Mouse (Mus musculus) erythroid progenitor cell, adult 5-6 weeks (primary cell): ENCODE results near the gene Gm7951. TPM values are rescaled to one million over a fixed set of nuclear protein-coding genes. Genes with fewer than 3 reads are reported as not detected.
"Not testable (repeated sequence)": the region's sequence is repeated elsewhere in the genome, so short reads cannot be mapped to it uniquely, and the experiment has no call there.

Source experiments
- ATAC-seq: replicated peaks from 2 replicates; pipeline ENCODE4 v1.8.0; 2016; ENCODE audit warnings: moderate number of reproducible peaks, mild to moderate bottlenecking, moderate TSS enrichment, inconsistent platforms; ENCODE audit not compliant: poor library complexity, low FRiP score, severe bottlenecking
- total RNA-seq, 2 experiments: library from RNA; stranded (forward) in 1 of 2; stranded (reverse) in 1 of 2; fragments of 150-400 nt in 1 of 2; fragments of 186-747, 209-891 nt in 1 of 2; gene quantifications; 2 replicates each; pipeline versions ENCODE4 v1.2.3 to v1.2.4; 2015 to 2017; ENCODE audit warnings: low replicate concordance in 2 of 2

The Gm7951 gene
- total RNA-seq (2015; ENCODE audit: low replicate concordance) (not detected in 2 replicates), total RNA-seq (2017; ENCODE audit: low replicate concordance) (not detected in 2 replicates)

- not testable (repeated sequence) for ATAC-seq
Observed at GRCm38 (mm10) chr14:42117269-42117668, at the start of gene Gm7951. Gm7951 (minus strand) TSS chr14:42117369.

- ATAC-seq = not testable (repeated sequence)
Observed at GRCm38 (mm10) chr14:42162522-42162921, 45.4 kb upstream of the Gm7951 start, which contains the start of gene Gm17027. Gm17027 (minus strand) TSS chr14:42162622.

GRCm38 (mm10) chr14:42134571-42134970 is 17.4 kb upstream of the Gm7951 start:
- not testable (repeated sequence) for ATAC-seq

- not testable (repeated sequence) for ATAC-seq
Observed at GRCm38 (mm10) chr14:42133806-42134205, 16.6 kb upstream of the Gm7951 start.

Other genes starting within 250 kb of the Gm7951 start
- not detected in 2 replicates for gene Gm7980, start 210.1 kb downstream of the Gm7951 start, total RNA-seq (2015; ENCODE audit: low replicate concordance)
- not detected in 2 replicates for gene Gm7980, start 210.1 kb downstream of the Gm7951 start, total RNA-seq (2017; ENCODE audit: low replicate concordance)
- not detected in 2 replicates for gene 1700049E17Rik1, start 192.4 kb downstream of the Gm7951 start, total RNA-seq (2015; ENCODE audit: low replicate concordance)
- gene 1700049E17Rik1, start 192.4 kb downstream of the Gm7951 start, total RNA-seq (2017; ENCODE audit: low replicate concordance) = not detected in 2 replicates
- not detected in 2 replicates for gene 1700024B05Rik, start 173.4 kb downstream of the Gm7951 start, total RNA-seq (2015; ENCODE audit: low replicate concordance)
- not detected in 2 replicates for gene 1700024B05Rik, start 173.4 kb downstream of the Gm7951 start, total RNA-seq (2017; ENCODE audit: low replicate concordance)
- gene Gm6401, start 149.4 kb downstream of the Gm7951 start, total RNA-seq (2015; ENCODE audit: low replicate concordance) = not detected in 2 replicates
- not detected in 2 replicates for gene Gm6401, start 149.4 kb downstream of the Gm7951 start, total RNA-seq (2017; ENCODE audit: low replicate concordance)
- gene Gm3543, start 134.0 kb downstream of the Gm7951 start, total RNA-seq (2015; ENCODE audit: low replicate concordance) = not detected in 2 replicates
- gene Gm3543, start 134.0 kb downstream of the Gm7951 start, total RNA-seq (2017; ENCODE audit: low replicate concordance) = not detected in 2 replicates
- not detected in 2 replicates for gene Gm17027, start 45.3 kb upstream of the Gm7951 start, total RNA-seq (2015; ENCODE audit: low replicate concordance)
- not detected in 2 replicates for gene Gm17027, start 45.3 kb upstream of the Gm7951 start, total RNA-seq (2017; ENCODE audit: low replicate concordance)
- not detected in 2 replicates for gene Gm3573, start 73.4 kb upstream of the Gm7951 start, total RNA-seq (2015; ENCODE audit: low replicate concordance)
- gene Gm3573, start 73.4 kb upstream of the Gm7951 start, total RNA-seq (2017; ENCODE audit: low replicate concordance) = not detected in 2 replicates
- gene Gm17026, start 142.7 kb upstream of the Gm7951 start, total RNA-seq (2015; ENCODE audit: low replicate concordance) = not detected in 2 replicates
- not detected in 2 replicates for gene Gm17026, start 142.7 kb upstream of the Gm7951 start, total RNA-seq (2017; ENCODE audit: low replicate concordance)
- not detected in 2 replicates for gene Gm9611, start 180.0 kb upstream of the Gm7951 start, total RNA-seq (2015; ENCODE audit: low replicate concordance)
- not detected in 2 replicates for gene Gm9611, start 180.0 kb upstream of the Gm7951 start, total RNA-seq (2017; ENCODE audit: low replicate concordance)
- not detected in 2 replicates for gene Gm7995, start 192.8 kb upstream of the Gm7951 start, total RNA-seq (2015; ENCODE audit: low replicate concordance)
- not detected in 2 replicates for gene Gm7995, start 192.8 kb upstream of the Gm7951 start, total RNA-seq (2017; ENCODE audit: low replicate concordance)